Mouse (Mus musculus): ENCODE data around the gene Olfr211. TPM values are rescaled to one million over a fixed set of nuclear protein-coding genes. Genes with fewer than 3 reads are reported as not detected.

Olfr211 gene
- total and polyA plus RNA-seq, 3 experiments: not detected

DNA sequence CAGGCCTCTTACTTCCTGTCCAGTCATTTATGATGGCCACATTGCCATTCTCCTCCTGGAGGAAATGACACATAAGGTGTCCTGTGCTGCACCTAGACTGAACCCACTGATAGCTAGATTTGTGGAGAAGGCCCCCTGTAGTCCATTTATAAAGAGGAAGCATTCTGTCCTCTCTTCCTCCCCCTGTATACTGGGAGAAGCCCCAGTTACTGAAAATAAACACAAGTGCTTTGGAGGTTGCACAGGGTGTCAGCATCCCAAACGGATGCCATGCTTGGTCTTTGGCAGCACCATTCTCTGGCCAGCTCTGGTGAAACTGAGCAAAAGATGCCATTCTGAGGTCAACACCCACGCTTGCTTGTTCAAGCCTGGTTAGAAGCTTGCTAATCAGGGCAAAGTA, 29.7 kb upstream of the Olfr211 start:
- H3K4me1 ChIP-seq (ENCODE audit: control insufficient read depth in 1 of 2, insufficient read depth in 2 of 2, low read length in 2 of 2): peaks cover 34 to 48% of the 10 kb centered on the region in 2 experiments
- H3K9ac ChIP-seq (ENCODE audit: control insufficient read depth, low read depth, low read length, poor library complexity, severe bottlenecking): no peak overlapping the region
- peak; percentile 53 for DNase-seq (ENCODE audit: low read depth, low spot score)
- no peak overlapping the region for H3K4me3 ChIP-seq (ENCODE audit: control insufficient read depth in 1 of 2, insufficient read depth in 1 of 2, low read depth in 2 of 2, low read length in 2 of 2)
- H3K79me2 ChIP-seq (ENCODE audit: control insufficient read depth, insufficient read depth, low read length, poor library complexity): no peaks in the 10 kb centered on the region
- H3K27ac ChIP-seq (ENCODE audit: control insufficient read depth, low read depth, low read length): peak overlapping the region; percentile 70
- H3K27me3 ChIP-seq (ENCODE audit: control insufficient read depth in 1 of 2, insufficient read depth in 2 of 2, low read length in 2 of 2): no peaks in the 10 kb centered on the region
- TF ChIP-seq CHD1 (IDR thresholded peaks at IDR 0.05; ENCODE audit: low read depth, low read length) (no peak), ELF1 (IDR thresholded peaks at IDR 0.05; ENCODE audit: low read depth, low read length) (0 out of 2 replicates have a peak, but pooled peaks have one; percentile 7)
- no peaks in the 10 kb centered on the region for H3K9me3 ChIP-seq (replicated peaks; ENCODE audit: insufficient read depth, low read length)
- peaks cover 0 to 40% of the 10 kb centered on the region in 2 experiments; a peak in 2 of 4 replicates for H3K36me3 ChIP-seq (ENCODE audit: control insufficient read depth in 1 of 2, insufficient read depth in 2 of 2, low read length in 2 of 2)

DNA sequence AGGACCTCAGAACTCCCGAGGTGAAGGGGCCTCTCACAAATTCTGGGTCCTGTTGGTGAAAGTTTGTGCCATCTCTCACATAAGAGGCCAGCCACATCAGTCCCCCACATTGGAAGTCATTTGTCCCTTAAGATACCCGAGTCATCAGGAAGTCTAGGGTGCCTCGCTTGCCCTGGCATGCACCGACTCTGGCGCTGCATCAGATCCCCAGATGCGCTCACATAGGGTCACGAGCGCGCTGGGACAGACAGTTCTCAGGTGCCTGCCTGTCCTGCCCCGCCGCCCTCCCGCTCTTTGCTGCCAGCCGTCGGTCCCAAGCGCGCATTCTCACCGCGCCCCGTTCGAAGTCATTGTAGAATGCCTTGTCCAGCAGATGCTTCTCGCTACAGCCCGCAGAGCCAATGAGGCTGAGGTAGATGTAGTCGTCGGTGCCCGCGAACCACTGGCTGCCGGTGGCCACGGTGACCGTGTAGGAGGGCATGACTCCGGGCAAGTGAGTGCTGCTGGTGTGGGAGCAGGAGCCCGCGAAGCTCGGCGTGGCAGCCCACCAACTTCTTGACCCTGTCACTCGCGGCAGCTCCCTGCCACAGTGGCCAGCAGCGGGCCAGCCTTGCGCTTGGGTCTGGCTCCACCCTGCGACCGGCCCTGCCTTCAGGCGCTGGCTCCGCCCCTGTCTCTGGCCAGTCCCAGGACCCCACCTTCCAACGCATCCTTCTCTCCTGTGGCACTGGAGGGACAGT, 28.2 kb upstream of the Olfr211 start, which contains the start of gene Alox5:
Gene Alox5, minus strand, starts transcription at position 635 of the 740 bp plus-strand sequence.
- H3K79me2 ChIP-seq (ENCODE audit: control insufficient read depth, insufficient read depth, low read length, poor library complexity): no peaks in the 10 kb centered on the region
- peak within 1 kb of the TSS; percentile 19 for H3K9ac ChIP-seq (ENCODE audit: control insufficient read depth, low read depth, low read length, poor library complexity, severe bottlenecking)
- H3K9me3 ChIP-seq (replicated peaks; ENCODE audit: insufficient read depth, low read length): no peaks in the 10 kb centered on the region
- H3K36me3 ChIP-seq (ENCODE audit: control insufficient read depth in 1 of 2, insufficient read depth in 2 of 2, low read length in 2 of 2): peaks cover 0 to 36% of the 10 kb centered on the region in 2 experiments; a peak in 2 of 4 replicates
- 0 out of 2 replicates have a peak within 1 kb of the TSS, but pooled peaks have one; percentile 17 for H3K27ac ChIP-seq (ENCODE audit: control insufficient read depth, low read depth, low read length)
- H3K4me1 ChIP-seq (ENCODE audit: control insufficient read depth in 1 of 2, insufficient read depth in 2 of 2, low read length in 2 of 2): peaks cover 33 to 43% of the 10 kb centered on the region in 2 experiments
- peak; percentile 24 for DNase-seq (ENCODE audit: low read depth, low spot score)
- peak within 1 kb of the TSS; percentile 22 to 29; a peak in 3 of 4 replicates for H3K4me3 ChIP-seq (ENCODE audit: control insufficient read depth in 1 of 2, insufficient read depth in 1 of 2, low read depth in 2 of 2, low read length in 2 of 2)
- no peak for TF ChIP-seq ZNF384 (IDR thresholded peaks at IDR 0.05; ENCODE audit: low read depth, low read length)
- no peak for TF ChIP-seq BHLHE40 (IDR thresholded peaks at IDR 0.05; ENCODE audit: borderline replicate concordance, low read depth, low read length)
- TF ChIP-seq MXI1 (IDR thresholded peaks at IDR 0.05; ENCODE audit: low read depth, low read length): no peak
- TF ChIP-seq TBP (IDR thresholded peaks at IDR 0.05; ENCODE audit: low read depth, low read length): no peak
- TF ChIP-seq TCF12 (IDR thresholded peaks at IDR 0.05; ENCODE audit: low read depth, low read length): no peak
- TF ChIP-seq RAD21 (IDR thresholded peaks at IDR 0.05; ENCODE audit: low read depth, low read length): no peak
- TF ChIP-seq ZMIZ1 (IDR thresholded peaks at IDR 0.05; ENCODE audit: low read depth, low read length): no peak
- no peaks in the 10 kb centered on the region for H3K27me3 ChIP-seq (ENCODE audit: control insufficient read depth in 1 of 2, insufficient read depth in 2 of 2, low read length in 2 of 2)

DNA sequence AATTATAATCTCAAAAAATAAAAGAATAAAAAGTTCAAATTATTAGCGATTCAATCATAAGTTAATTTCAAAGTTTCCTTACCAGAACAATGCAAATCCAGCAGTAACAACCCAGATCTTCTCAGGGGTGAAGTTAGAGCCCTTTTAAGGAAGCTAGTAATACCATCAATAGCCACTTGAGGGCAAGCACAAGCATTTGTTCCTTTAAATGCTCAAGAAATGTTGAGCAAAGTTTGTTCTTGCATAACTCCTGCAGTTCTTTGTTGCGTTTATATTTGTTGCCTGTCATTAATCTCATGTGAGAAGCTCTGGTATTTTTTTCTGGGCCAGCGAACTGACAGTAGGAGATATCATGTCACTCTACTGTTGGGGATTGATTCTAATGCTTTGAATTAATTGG, 20.8 kb upstream of the Olfr211 start:
- Histone ChIP-seq H3K4me1 (ENCODE audit: control insufficient read depth in 1 of 2, insufficient read depth in 2 of 2, low read length in 2 of 2) (no peaks in the 10 kb centered on the region), H3K9ac (ENCODE audit: control insufficient read depth, low read depth, low read length, poor library complexity, severe bottlenecking) (no peak overlapping the region), H3K79me2 (ENCODE audit: control insufficient read depth, insufficient read depth, low read length, poor library complexity) (no peaks in the 10 kb centered on the region), H3K27ac (ENCODE audit: control insufficient read depth, low read depth, low read length) (no peak overlapping the region), H3K27me3 (ENCODE audit: control insufficient read depth in 1 of 2, insufficient read depth in 2 of 2, low read length in 2 of 2) (no peaks in the 10 kb centered on the region), H3K36me3 (ENCODE audit: control insufficient read depth in 1 of 2, insufficient read depth in 2 of 2, low read length in 2 of 2) (no peaks in the 10 kb centered on the region), H3K4me3 (ENCODE audit: control insufficient read depth in 1 of 2, insufficient read depth in 1 of 2, low read depth in 2 of 2, low read length in 2 of 2) (no peak overlapping the region), H3K9me3 (replicated peaks; ENCODE audit: insufficient read depth, low read length) (no peaks in the 10 kb centered on the region)
- no peak for TF ChIP-seq SIN3A (IDR thresholded peaks at IDR 0.05; ENCODE audit: low read length)
- TF ChIP-seq ZMIZ1 (IDR thresholded peaks at IDR 0.05; ENCODE audit: low read depth, low read length): no peak
- no peak for TF ChIP-seq CHD1 (IDR thresholded peaks at IDR 0.05; ENCODE audit: low read depth, low read length)
- TF ChIP-seq SMC3 (IDR thresholded peaks at IDR 0.05; ENCODE audit: low read depth, low read length): peak; percentile 69
- TF ChIP-seq CTCF (IDR thresholded peaks at IDR 0.05 in 2 of 3, conservative IDR thresholded peaks at IDR 0.05 in 1 of 3; ENCODE audit: control insufficient read depth in 1 of 3, insufficient read depth in 1 of 3, low read depth in 2 of 3, low read length in 3 of 3, poor library complexity in 1 of 3, severe bottlenecking in 1 of 3): peak in 2 of 3 experiments; percentile 60 to 66; a peak in 4 of 6 replicates
- no peak for TF ChIP-seq CHD2 (IDR thresholded peaks at IDR 0.05; ENCODE audit: low read length)
- TF ChIP-seq ETS1 (IDR thresholded peaks at IDR 0.05; ENCODE audit: low read depth, low read length): no peak
- TF ChIP-seq ELF1 (IDR thresholded peaks at IDR 0.05; ENCODE audit: low read depth, low read length): no peak
- no peak for TF ChIP-seq EP300 (IDR thresholded peaks at IDR 0.05; ENCODE audit: low read depth in 1 of 2, low read length in 2 of 2)
- TF ChIP-seq MAZ (IDR thresholded peaks at IDR 0.05; ENCODE audit: low read depth, low read length): no peak
- no peak for TF ChIP-seq POLR2AphosphoS5 (IDR thresholded peaks at IDR 0.05; ENCODE audit: borderline replicate concordance, low read depth, low read length)
- no peak for TF ChIP-seq TAL1 (IDR thresholded peaks at IDR 0.05; ENCODE audit: low read length)
- TF ChIP-seq POLR2AphosphoS2 (IDR thresholded peaks at IDR 0.05; ENCODE audit: low read length): no peak
- TF ChIP-seq KAT2A (conservative IDR thresholded peaks at IDR 0.05; ENCODE audit: low read depth, low read length): no peak
- no peak for TF ChIP-seq MAX (IDR thresholded peaks at IDR 0.05; ENCODE audit: low read length)
- TF ChIP-seq RAD21 (IDR thresholded peaks at IDR 0.05; ENCODE audit: low read depth, low read length): peak; percentile 52
- DNase-seq (ENCODE audit: low read depth, low spot score): peak; percentile 58
